Mouse (Mus musculus) heart, embryonic 10.5 days (tissue): ENCODE data around the gene Tnfrsf1b. TPM values are rescaled to one million over a fixed set of nuclear protein-coding genes. Genes with fewer than 3 reads are reported as not detected.
A peak's percentile ranks its signal among the peaks of the same experiment; 100 is the strongest.

Experiments used
- DNase-seq: peaks from one replicate; pipeline ENCODE4 v3.0.0-alpha.2; 2017; ENCODE audit warnings: low spot score
- H3K27ac ChIP-seq: fragments of 300-500 bp; sonication (generic); 2 replicates; pipeline ENCODE4 v1.5.1; 2016; ENCODE audit warnings: mild to moderate bottlenecking
- H3K27me3 ChIP-seq: fragments of 300-500 bp; sonication (generic); 2 replicates; pipeline ENCODE4 v1.6.1; 2016; ENCODE audit warnings: mild to moderate bottlenecking; ENCODE audit not compliant: poor library complexity, insufficient read depth, severe bottlenecking
- H3K36me3 ChIP-seq: fragments of 300-500 bp; sonication (generic); 2 replicates; pipeline ENCODE4 v1.6.1; 2016; ENCODE audit warnings: mild to moderate bottlenecking, moderate library complexity
- H3K4me1 ChIP-seq: fragments of 300-500 bp; sonication (generic); 2 replicates; pipeline ENCODE4 v1.6.1; 2016; ENCODE audit warnings: mild to moderate bottlenecking
- H3K4me3 ChIP-seq: fragments of 300-500 bp; sonication (generic); 2 replicates; pipeline ENCODE4 v1.5.1; 2016; ENCODE audit warnings: mild to moderate bottlenecking, moderate library complexity
- H3K9me3 ChIP-seq: fragments of 300-500 bp; sonication (generic); 2 replicates; pipeline ENCODE4 v1.6.1; 2016; ENCODE audit warnings: mild to moderate bottlenecking, moderate library complexity
- WGBS: fragments of 180-500 bp; shearing (Covaris S2); methylation state at CpG from one replicate; pipeline ENCODE4 v1.1.7; 2016; 5-methylcytosine and 5-hydroxymethylcytosine counted together
- polyA plus RNA-seq: library from polyadenylated mRNA; unstranded; fragments of >200 nt; fragmentation: Nextera tagmentation; extraction: Ambion mirVana; gene quantifications from 2 replicates; pipeline ENCODE4 v1.2.1, GENCODE M21; 2016

The Tnfrsf1b gene
- polyA plus RNA-seq, 1 experiment from 2014 or later, result 2.5 TPM

DNA sequence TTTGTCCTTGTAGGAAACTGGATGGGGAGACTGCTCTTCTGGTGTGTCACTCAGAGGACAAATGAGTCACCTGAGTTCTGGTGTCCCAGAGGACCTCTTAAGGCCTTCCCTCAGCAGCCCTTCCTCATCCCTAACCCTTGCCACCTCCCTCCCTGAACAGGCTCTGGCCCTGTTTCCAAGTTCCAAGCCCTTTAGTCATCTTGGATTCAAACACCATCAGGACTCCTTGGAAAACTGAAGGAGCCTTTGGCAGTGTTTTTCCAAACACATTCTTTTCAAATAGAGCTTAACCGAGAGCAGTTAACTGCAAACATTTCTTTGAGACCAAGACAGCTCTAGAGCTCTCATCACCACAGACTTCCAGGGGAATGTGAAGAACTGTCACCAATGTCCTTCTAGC, 26.1 kb upstream of the Tnfrsf1b start:
- Histone ChIP-seq H3K9me3 (no peaks in the 10 kb centered on the region), H3K4me1 (no peaks in the 10 kb centered on the region), H3K27ac (no peak overlapping the region), H3K27me3 (no peaks in the 10 kb centered on the region), H3K4me3 (no peak overlapping the region), H3K36me3 (no peaks in the 10 kb centered on the region)
- no peak for DNase-seq
- 75% methylated on average over 1 of the region's 1 CpGs for WGBS

- Histone ChIP-seq H3K9me3 (no peaks in the 10 kb centered on the region), H3K27ac (no peak overlapping the region), H3K36me3 (no peaks in the 10 kb centered on the region), H3K4me3 (no peak overlapping the region), H3K4me1 (no peaks in the 10 kb centered on the region), H3K27me3 (no peaks in the 10 kb centered on the region)
- no peak for DNase-seq
- WGBS, result 83% methylated on average over 4 of the region's 4 CpGs
Observed at GRCm38 (mm10) chr4:145271634-145272033, 25.0 kb upstream of the Tnfrsf1b start.

DNA sequence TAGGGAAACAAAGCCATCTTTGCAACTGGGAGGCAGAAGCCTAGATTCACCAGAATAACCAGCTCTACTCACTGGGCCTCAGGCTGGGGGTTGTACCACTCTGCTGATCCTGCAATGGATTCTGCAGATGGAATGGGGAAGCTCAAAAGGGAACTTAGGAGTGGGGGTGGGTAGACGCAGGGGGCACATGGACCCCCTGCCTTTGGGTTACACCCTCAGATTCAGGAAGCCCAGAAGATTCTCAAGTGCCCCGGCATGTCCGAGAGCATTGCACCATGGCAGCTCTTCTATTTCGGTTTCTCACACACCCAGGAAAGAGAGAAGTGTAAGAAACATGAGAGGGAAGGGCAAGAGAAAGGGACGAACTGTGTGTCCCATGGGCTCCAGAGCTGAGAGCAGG, 23.5 kb upstream of the Tnfrsf1b start:
- no peaks in the 10 kb centered on the region for H3K27me3 ChIP-seq
- no peaks in the 10 kb centered on the region for H3K4me1 ChIP-seq
- H3K36me3 ChIP-seq, result no peaks in the 10 kb centered on the region
- no peak for DNase-seq
- H3K4me3 ChIP-seq, result no peak overlapping the region
- no peak overlapping the region for H3K27ac ChIP-seq
- H3K9me3 ChIP-seq, result no peaks in the 10 kb centered on the region
- WGBS, result 90% methylated on average over 5 of the region's 5 CpGs

DNA sequence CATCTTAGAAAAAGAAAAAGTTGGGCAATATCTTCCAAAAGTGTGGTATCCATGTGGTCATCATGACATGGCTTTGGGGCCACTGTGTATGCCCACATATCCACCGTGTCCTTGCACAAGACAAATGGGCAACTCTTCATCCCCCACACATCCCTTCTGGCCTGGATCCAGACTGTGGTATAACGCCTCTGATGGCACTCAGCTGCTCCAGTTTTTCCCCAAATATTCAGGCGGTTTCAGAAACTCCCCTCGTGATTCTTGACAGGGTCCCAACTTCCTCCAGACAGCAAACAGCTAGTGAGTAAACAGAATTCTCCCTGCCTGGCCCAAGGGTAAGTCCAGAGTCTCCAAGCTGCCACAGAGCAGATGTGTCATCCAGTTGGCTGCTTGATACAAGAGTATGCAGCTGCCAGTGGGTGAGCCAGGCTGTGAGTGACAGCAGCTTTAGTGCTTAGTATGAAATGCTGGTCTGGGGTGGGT, 21.0 kb upstream of the Tnfrsf1b start:
- WGBS, result 69% methylated on average over 4 of the region's 4 CpGs

DNA sequence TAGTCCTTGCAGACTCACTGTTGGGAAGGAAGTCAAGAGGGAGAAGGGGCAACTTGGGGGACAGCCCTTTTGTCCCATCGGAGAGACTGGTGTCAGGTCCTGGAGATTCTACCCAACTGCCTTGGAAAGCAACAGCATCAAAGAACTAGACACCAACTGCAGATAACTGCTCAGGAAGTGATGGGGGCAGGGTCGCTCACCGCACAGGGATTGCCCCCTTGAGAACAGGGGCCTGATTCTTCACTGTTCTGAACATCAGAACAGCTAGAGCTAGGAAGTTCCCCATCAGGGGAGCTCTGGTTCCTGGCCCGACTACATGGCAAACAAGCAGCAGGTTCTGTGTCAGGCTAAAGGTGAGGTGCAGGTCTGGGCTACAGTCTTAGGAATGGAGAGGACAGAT, 19.8 kb upstream of the Tnfrsf1b start:
- Histone ChIP-seq H3K27ac (no peak overlapping the region), H3K27me3 (no peaks in the 10 kb centered on the region), H3K9me3 (no peaks in the 10 kb centered on the region), H3K4me1 (no peaks in the 10 kb centered on the region), H3K4me3 (no peak overlapping the region), H3K36me3 (no peaks in the 10 kb centered on the region)
- 71% methylated on average over 4 of the region's 4 CpGs for WGBS
- no peak for DNase-seq

More for the DNA sequence above, 21.0 kb upstream of the Tnfrsf1b start:
- DNase-seq, result no peak
- no peaks in the 10 kb centered on the region for H3K4me1 ChIP-seq
- no peaks in the 10 kb centered on the region for H3K27me3 ChIP-seq
- no peak overlapping the region for H3K27ac ChIP-seq
- no peak overlapping the region for H3K4me3 ChIP-seq
- H3K36me3 ChIP-seq, result no peaks in the 10 kb centered on the region
- H3K9me3 ChIP-seq, result no peaks in the 10 kb centered on the region

DNA sequence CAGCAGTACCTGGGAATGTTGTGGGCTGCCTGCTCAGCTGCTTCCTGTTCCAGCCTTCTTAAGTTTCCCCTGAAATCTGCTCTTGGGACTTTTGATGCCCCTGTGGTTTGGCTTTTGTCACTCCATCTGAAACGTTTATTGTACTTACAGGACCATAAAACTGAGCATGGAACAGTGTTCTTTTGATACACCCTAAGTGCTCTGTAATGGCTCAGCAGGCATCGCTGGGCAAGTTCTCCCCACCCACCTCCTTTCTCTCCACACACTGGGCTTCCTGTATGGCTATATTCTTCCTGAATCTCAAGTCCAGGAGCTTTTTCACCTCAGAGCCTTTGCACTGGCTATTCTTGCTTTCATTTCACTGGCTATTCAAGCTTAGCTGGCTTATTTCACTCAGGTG, 18.1 kb upstream of the Tnfrsf1b start:
- Histone ChIP-seq H3K4me3 (no peak overlapping the region), H3K4me1 (no peaks in the 10 kb centered on the region), H3K27ac (no peak overlapping the region), H3K36me3 (no peaks in the 10 kb centered on the region), H3K27me3 (no peaks in the 10 kb centered on the region), H3K9me3 (no peaks in the 10 kb centered on the region)
- DNase-seq, result no peak
- WGBS, result 56% methylated on average over 2 of the region's 2 CpGs

DNA sequence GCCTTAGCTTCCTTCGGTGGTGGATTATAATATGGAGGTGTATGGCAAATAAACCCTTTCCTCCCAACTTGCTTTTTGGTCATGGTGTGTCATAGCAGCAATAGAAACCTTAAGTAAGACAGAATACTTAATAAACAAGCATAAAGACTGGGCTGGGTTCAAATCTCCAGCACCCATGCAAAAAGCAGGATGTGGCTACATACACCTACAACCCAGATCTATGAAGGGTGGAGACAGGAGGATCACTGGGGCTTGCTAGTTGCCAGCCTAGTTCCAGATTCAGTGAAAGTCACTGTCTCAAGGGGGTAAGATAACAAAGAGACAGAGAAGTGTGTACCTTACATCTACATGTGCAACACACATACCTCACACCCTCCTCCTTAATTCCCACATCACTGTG, 16.9 kb upstream of the Tnfrsf1b start:
- Histone ChIP-seq H3K4me1 (no peaks in the 10 kb centered on the region), H3K4me3 (no peak overlapping the region), H3K36me3 (no peaks in the 10 kb centered on the region), H3K27me3 (no peaks in the 10 kb centered on the region), H3K9me3 (no peaks in the 10 kb centered on the region), H3K27ac (no peak overlapping the region)
- no peak for DNase-seq
- 87% methylated on average over 1 of the region's 1 CpGs for WGBS

DNA sequence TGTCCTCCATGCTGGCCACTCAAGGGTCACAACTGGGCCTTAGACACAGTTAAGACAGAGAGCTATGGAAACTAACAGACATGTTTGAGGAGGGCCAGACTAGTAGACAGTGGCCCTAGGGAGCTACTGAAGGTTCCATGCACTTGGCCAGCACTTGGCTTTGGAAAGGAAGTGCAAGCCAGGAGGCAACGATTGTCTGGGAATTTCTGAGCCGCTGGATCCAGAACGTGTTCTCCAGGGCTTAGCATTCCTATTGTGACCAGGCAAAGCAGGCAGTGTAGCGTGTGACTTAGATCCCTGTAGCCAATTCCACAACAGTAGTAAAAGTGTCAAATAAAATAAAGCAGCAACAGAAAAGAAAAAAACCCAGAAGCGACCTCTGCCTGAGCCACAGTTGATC, 14.1 kb upstream of the Tnfrsf1b start:
- no peak overlapping the region for H3K27ac ChIP-seq
- no peaks in the 10 kb centered on the region for H3K4me1 ChIP-seq
- no peak for DNase-seq
- no peaks in the 10 kb centered on the region for H3K9me3 ChIP-seq
- H3K4me3 ChIP-seq, result no peak overlapping the region
- WGBS, result 77% methylated on average over 5 of the region's 5 CpGs
- H3K27me3 ChIP-seq, result no peaks in the 10 kb centered on the region
- H3K36me3 ChIP-seq, result no peaks in the 10 kb centered on the region

DNA sequence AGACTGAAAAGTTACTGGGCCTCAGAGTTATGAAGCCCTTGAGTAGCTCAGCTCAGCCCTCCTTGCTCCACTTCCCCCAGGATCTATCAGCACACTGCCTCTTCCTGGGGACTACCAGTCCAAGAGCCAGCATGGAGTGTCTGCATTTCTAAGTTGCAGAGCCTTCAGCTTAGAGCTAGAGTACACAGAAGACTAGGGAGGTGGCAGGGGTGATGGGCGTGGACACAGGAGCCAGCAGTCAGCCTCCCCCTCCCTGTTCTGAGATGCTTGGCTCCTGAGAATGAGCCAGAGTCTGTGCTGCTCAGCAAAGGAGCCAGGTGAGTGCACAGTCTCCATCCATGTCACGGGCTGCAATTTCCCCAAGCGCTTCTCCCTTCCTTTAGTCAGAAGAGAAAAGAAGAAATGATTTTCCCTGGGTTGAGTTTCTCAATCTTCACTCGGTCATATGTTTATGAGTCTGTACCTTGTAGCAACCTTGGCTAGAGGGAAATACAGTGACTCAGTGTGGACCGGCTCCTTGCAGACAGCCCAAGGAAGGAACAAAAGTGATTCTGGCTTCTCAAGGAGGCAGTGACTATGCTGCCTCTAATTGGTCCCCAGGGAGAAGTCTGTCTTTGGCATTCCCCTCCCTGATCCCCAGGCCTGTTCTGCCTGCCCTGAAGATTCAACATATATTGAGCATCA, 11.2 kb upstream of the Tnfrsf1b start:
- 62% methylated on average over 5 of the region's 5 CpGs for WGBS
- no peaks in the 10 kb centered on the region for H3K36me3 ChIP-seq
- no peaks in the 10 kb centered on the region for H3K27me3 ChIP-seq
- H3K4me1 ChIP-seq, result no peaks in the 10 kb centered on the region
- H3K4me3 ChIP-seq, result no peak overlapping the region
- H3K27ac ChIP-seq, result no peak overlapping the region
- H3K9me3 ChIP-seq, result no peaks in the 10 kb centered on the region
- DNase-seq, result no peak

- Histone ChIP-seq H3K4me3 (no peak overlapping the region), H3K4me1 (no peaks in the 10 kb centered on the region), H3K9me3 (no peaks in the 10 kb centered on the region), H3K36me3 (no peaks in the 10 kb centered on the region), H3K27ac (no peak overlapping the region), H3K27me3 (no peaks in the 10 kb centered on the region)
- WGBS, result 77% methylated on average over 5 of the region's 5 CpGs
- peak; percentile 61 for DNase-seq
Observed at GRCm38 (mm10) chr4:145256144-145256543, 9.5 kb upstream of the Tnfrsf1b start.

DNA sequence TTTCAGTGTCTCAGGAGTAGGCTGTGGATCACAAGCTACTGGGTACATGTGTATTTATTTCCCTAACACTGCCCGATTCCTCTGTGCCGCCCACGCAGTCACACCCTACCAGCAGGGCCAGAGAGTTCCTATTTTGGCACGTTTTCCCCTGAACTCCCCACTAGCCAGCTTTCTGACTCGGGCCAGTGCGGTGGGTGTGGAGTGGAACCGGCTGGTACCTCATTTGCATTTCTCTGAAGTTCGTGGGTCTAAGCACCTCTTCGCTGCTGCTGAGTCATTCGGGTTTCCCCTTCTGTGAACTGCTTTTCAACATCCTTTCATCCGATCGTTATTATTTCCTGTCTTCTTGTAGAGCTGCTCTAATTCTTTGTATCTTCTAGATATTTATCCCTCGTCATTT, 7.7 kb upstream of the Tnfrsf1b start:
- Histone ChIP-seq H3K9me3 (no peaks in the 10 kb centered on the region), H3K4me3 (no peak overlapping the region), H3K36me3 (no peaks in the 10 kb centered on the region), H3K27ac (no peak overlapping the region), H3K4me1 (no peaks in the 10 kb centered on the region), H3K27me3 (peaks cover 4% of the 10 kb centered on the region; the same call in 1 of the 2 replicates)
- WGBS, result 45% methylated on average over 13 of the region's 13 CpGs
- DNase-seq, result no peak

DNA sequence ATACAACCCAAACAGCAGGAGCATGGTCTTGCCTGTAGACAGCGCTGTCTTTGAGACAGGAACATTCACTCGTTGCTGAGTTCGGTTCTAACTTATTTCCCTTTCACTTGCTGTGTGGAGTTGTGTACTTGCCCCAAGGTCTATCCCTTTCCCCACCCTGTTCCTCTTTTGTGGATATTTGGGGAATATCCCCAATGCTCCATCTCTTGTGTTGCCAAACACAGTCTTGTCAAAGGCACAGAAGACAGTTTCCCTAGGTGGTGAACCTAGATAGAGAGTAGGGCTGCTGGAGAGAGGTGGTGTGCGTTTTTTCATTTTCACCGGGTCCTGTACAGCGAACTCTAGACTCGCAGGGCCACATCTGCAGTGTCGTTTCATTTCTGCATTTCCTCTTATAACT, 5.9 kb upstream of the Tnfrsf1b start:
- Histone ChIP-seq H3K4me1 (no peaks in the 10 kb centered on the region), H3K9me3 (no peaks in the 10 kb centered on the region), H3K36me3 (no peaks in the 10 kb centered on the region), H3K27ac (no peak overlapping the region), H3K27me3 (peaks cover 18% of the 10 kb centered on the region), H3K4me3 (no peak overlapping the region)
- DNase-seq, result no peak
- 80% methylated on average over 8 of the region's 8 CpGs for WGBS

GRCm38 (mm10) chr4:145251546-145251945, 4.9 kb upstream of the Tnfrsf1b start:
- 93% methylated on average over 4 of the region's 4 CpGs for WGBS
- H3K27ac ChIP-seq, result no peak overlapping the region
- H3K4me3 ChIP-seq, result no peak overlapping the region
- H3K9me3 ChIP-seq, result no peaks in the 10 kb centered on the region
- no peak for DNase-seq
- peaks cover 4% of the 10 kb centered on the region for H3K4me1 ChIP-seq
- H3K27me3 ChIP-seq, result peaks cover 28% of the 10 kb centered on the region
- no peaks in the 10 kb centered on the region for H3K36me3 ChIP-seq

GRCm38 (mm10) chr4:145250002-145250401, 3.3 kb upstream of the Tnfrsf1b start:
- peaks cover 14% of the 10 kb centered on the region for H3K4me1 ChIP-seq
- no peak for DNase-seq

More at GRCm38 (mm10) chr4:145250002-145250401, 3.3 kb upstream of the Tnfrsf1b start:
- WGBS, result 64% methylated on average over 4 of the region's 4 CpGs
- peaks cover 44% of the 10 kb centered on the region for H3K27me3 ChIP-seq
- no peaks in the 10 kb centered on the region for H3K36me3 ChIP-seq
- no peaks in the 10 kb centered on the region for H3K9me3 ChIP-seq
- H3K27ac ChIP-seq, result no peak overlapping the region
- no peak overlapping the region for H3K4me3 ChIP-seq
